Mouse (Mus musculus) liver, adult 2 months (tissue): ENCODE measurements around the gene Tpsg1.

ENCODE experiments used
- CTCF ChIP-seq: fragments of 200-500 bp; IDR thresholded peaks from 2 replicates; pipeline ENCODE4 v1.5.1; 2011; ENCODE audit warnings: low read depth, low read length, control low read depth
- POLR2A ChIP-seq: fragments of 200-500 bp; IDR thresholded peaks from 2 replicates; pipeline ENCODE4 v1.6.1; 2011; ENCODE audit warnings: low read length, control low read depth; ENCODE audit not compliant: insufficient read depth; ENCODE audit errors: extremely low read depth

- no peak for TF ChIP-seq CTCF
- TF ChIP-seq POLR2A = no peak
These were observed 3.1 kb upstream of the Tpsg1 start, which contains the start of gene Tpsb2 for GRCm38 (mm10) chr17:25366005-25366404.
